Mouse (Mus musculus): Measurements from ENCODE around the gene Lrrc63. TPM values are rescaled to one million over a fixed set of nuclear protein-coding genes. Genes with fewer than 3 reads are reported as not detected.
"Not testable (repeated sequence)": the region's sequence is repeated elsewhere in the genome, so short reads cannot be mapped to it uniquely, and the experiment has no call there.

The Lrrc63 gene
- polyA plus RNA-seq (2012; rRNA removed) = 0.03 TPM in 2 replicates

- peak; percentile 50 for DNase-seq (ENCODE audit: low spot score)
These were observed at the start of gene Lrrc63, which contains the start of gene Lcp1 for GRCm38 (mm10) chr14:75130501-75131318. Gene Lrrc63 (minus strand): TSS chr14:75130881. Gene Lcp1 (plus strand): TSS chr14:75131101.

- DNase-seq (ENCODE audit: low spot score) = no peak
These were observed 48.7 kb upstream of the Lrrc63 start for GRCm38 (mm10) chr14:75179255-75179963.

- DNase-seq (ENCODE audit: low spot score) = no peak
These were observed 48.1 kb upstream of the Lrrc63 start for GRCm38 (mm10) chr14:75178801-75179211.

- no peak for DNase-seq (ENCODE audit: low spot score)
These were observed 47.7 kb upstream of the Lrrc63 start for GRCm38 (mm10) chr14:75178384-75178793.

GRCm38 (mm10) chr14:75177400-75177799, 46.7 kb upstream of the Lrrc63 start:
- no peak for DNase-seq (ENCODE audit: low spot score)

- DNase-seq (ENCODE audit: low spot score) = no peak
These were observed 45.9 kb upstream of the Lrrc63 start for GRCm38 (mm10) chr14:75176425-75177045.

- no peak for DNase-seq (ENCODE audit: low spot score)
These were observed 45.1 kb upstream of the Lrrc63 start for GRCm38 (mm10) chr14:75175781-75176180.

- no peak for DNase-seq (ENCODE audit: low spot score)
These were observed 44.3 kb upstream of the Lrrc63 start for GRCm38 (mm10) chr14:75174731-75175555.

GRCm38 (mm10) chr14:75174296-75174695, 43.6 kb upstream of the Lrrc63 start:
- no peak for DNase-seq (ENCODE audit: low spot score)

GRCm38 (mm10) chr14:75170546-75170945, 39.9 kb upstream of the Lrrc63 start:
- DNase-seq (ENCODE audit: low spot score) = no peak

- DNase-seq (ENCODE audit: low spot score) = no peak
These were observed 37.8 kb upstream of the Lrrc63 start for GRCm38 (mm10) chr14:75168501-75168900.

- no peak for DNase-seq (ENCODE audit: low spot score)
These were observed 35.0 kb upstream of the Lrrc63 start for GRCm38 (mm10) chr14:75165574-75166131.

GRCm38 (mm10) chr14:75164345-75164744, 33.7 kb upstream of the Lrrc63 start:
- DNase-seq (ENCODE audit: low spot score) = no peak

GRCm38 (mm10) chr14:75163866-75164265, 33.2 kb upstream of the Lrrc63 start:
- DNase-seq (ENCODE audit: low spot score) = no peak

- DNase-seq (ENCODE audit: low spot score) = no peak
These were observed 28.7 kb upstream of the Lrrc63 start for GRCm38 (mm10) chr14:75159375-75159774.

- DNase-seq (ENCODE audit: low spot score) = no peak
These were observed 23.8 kb upstream of the Lrrc63 start for GRCm38 (mm10) chr14:75154481-75154880.

GRCm38 (mm10) chr14:75151146-75151545, 20.5 kb upstream of the Lrrc63 start:
- no peak for DNase-seq (ENCODE audit: low spot score)

GRCm38 (mm10) chr14:75150653-75151052, 20.0 kb upstream of the Lrrc63 start:
- DNase-seq (ENCODE audit: low spot score) = no peak

GRCm38 (mm10) chr14:75148229-75148628, 17.5 kb upstream of the Lrrc63 start:
- no peak for DNase-seq (ENCODE audit: low spot score)

GRCm38 (mm10) chr14:75147706-75148105, 17.0 kb upstream of the Lrrc63 start:
- not testable (repeated sequence) for DNase-seq (ENCODE audit: low spot score)

GRCm38 (mm10) chr14:75139225-75139624, 8.5 kb upstream of the Lrrc63 start:
- no peak for DNase-seq (ENCODE audit: low spot score)

Data from urinary bladder, adult 2 months (tissue).